Mouse (Mus musculus) liver (tissue): ENCODE results near the gene Dhdh.

Experiments
- DNase-seq: peaks from one replicate; pipeline ENCODE4 v3.0.0-alpha.2; 2020; ENCODE audit warnings: mixed read lengths

Dhdh gene

GRCm38 (mm10) chr7:45449974-45450373 lies 38.6 kb downstream of the Dhdh start:
- DNase-seq: no peak

GRCm38 (mm10) chr7:45447325-45447990 lies 41.1 kb downstream of the Dhdh start:
- DNase-seq: peak; percentile 52

- no peak for DNase-seq
Measured at GRCm38 (mm10) chr7:45446589-45446988, 42.0 kb downstream of the Dhdh start.

- DNase-seq: no peak
Measured at GRCm38 (mm10) chr7:45443526-45444420, 44.8 kb downstream of the Dhdh start.

GRCm38 (mm10) chr7:45437521-45438276 lies 50.9 kb downstream of the Dhdh start, which contains the start of gene Ruvbl2:
Gene Ruvbl2 (minus strand): TSS chr7:45438096.
- peak; percentile 33 for DNase-seq

DNA sequence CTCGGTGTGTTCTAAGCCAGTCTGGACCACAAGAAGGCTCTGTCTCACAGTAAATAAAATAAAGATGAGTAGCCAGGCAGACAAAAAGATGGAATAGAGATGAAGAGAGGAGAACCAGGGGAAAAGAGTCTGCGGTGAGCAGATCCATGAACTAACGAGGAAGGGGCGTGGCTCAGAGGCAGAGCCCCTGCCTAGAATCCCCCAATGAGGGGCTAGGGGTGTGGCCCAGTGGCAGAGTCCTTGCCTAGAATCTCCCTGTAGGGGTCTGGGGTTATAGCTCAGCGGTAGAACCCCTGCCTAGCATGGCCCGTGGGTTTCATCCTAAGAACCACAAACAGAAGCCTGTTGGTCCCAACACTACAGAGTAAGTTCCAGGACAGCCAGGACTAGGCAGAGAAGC lies 51.6 kb downstream of the Dhdh start:
- no peak for DNase-seq

DNA sequence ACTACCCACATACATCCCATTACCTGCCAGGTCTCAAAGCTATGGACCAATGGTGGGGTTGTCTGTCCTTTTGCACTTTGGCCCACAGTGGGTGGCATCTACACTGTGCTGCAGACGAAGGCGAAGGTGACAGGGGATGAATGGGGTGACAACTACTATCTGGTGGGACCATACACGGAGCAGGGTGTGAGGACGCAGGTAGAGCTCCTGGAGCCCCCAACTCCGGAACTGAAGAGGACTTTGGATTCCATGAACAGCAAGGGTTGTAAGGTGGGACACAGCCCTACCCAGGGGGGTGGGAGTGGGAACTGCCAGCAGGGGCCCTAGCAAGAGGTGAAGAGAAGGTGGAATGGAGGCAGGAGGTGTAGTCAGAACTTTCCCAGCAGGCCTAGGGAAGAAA lies 52.2 kb downstream of the Dhdh start:
- no peak for DNase-seq

DNA sequence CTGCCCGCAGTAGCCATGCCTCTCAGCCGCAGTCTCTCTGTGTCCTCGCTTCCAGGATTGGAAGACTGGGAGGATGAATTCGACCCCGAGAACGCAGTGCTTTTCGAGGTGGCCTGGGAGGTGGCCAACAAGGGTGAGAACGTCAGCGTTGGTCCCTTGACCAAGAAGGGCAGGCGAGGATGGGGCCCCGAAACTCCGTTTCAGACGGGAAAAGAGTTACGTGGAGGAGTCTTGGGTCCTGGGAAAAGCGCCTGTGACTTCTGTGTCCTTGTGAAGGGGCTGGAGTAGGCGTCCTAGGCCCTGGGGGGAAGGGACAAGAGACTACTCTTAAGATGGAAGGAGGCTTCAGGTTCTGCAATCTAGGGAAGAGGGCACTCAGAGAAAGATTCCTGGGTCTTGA lies 53.6 kb downstream of the Dhdh start:
- DNase-seq: no peak

- peak; percentile 100 for DNase-seq
Measured at GRCm38 (mm10) chr7:45434203-45435015, 54.2 kb downstream of the Dhdh start, which contains the start of gene Gys1. Gene Gys1 (plus strand): TSS chr7:45434844.

- no peak for DNase-seq
Measured at GRCm38 (mm10) chr7:45433835-45434202, 54.8 kb downstream of the Dhdh start.

DNA sequence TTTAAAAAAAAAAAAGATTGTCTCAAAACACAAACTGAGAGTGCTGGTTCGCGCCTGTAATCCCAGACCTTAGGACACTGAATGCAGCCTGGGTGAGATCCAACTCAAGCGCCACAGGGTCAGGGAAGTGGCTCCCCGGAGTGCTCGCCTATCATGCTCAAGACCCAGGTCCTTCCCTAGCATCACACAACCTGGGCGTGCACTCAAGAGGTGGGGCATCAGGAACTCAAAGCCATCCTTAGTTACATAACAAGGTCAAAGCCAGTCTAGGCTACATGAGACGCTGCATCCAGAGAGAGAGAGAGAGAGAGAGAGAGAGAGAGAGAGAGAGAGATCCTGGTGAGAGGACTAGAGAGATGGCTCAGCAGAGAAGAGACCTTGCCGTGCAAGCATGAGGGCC lies 62.0 kb downstream of the Dhdh start:
- DNase-seq: no peak

DNA sequence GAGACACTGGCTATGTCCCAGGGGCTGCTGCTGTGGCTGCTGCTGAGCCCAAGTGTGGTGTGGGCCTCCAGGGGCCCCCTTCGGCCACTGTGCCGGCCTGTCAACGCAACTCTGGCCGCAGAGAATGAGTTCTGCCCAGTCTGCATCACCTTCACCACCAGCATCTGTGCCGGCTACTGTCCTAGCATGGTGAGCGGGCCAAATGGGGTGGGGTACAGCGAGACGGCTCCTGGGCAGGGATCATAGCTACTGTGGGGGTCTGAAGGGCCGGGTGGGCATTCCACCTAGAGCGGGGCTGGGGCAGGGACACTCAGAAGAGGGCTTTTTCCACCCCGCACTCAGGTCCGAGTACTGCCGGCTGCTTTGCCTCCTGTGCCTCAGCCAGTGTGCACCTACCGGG lies 67.4 kb downstream of the Dhdh start:
- DNase-seq: no peak
